Mouse (Mus musculus) spleen, adult 2 months (tissue): Measurements from ENCODE around the gene Synpr. TPM values are rescaled to one million over a fixed set of nuclear protein-coding genes. Genes with fewer than 3 reads are reported as not detected.

Source experiments
- DNase-seq, 2 experiments: peaks; one replicate each; pipeline versions ENCODE4 v3.0.0 to v3.0.0-alpha.2; 2012 to 2021; ENCODE audit warnings: low spot score in 2 of 2, low read depth in 1 of 2
- H3K27ac ChIP-seq: fragments of 200-500 bp; 2 replicates; pipeline ENCODE4 v1.5.1; 2012; ENCODE audit warnings: low read length, inconsistent platforms; ENCODE audit not compliant: insufficient read depth
- H3K27me3 ChIP-seq: fragments of 200-500 bp; 2 replicates; pipeline ENCODE4 v1.6.1; 2012; ENCODE audit warnings: mild to moderate bottlenecking, moderate library complexity, low read length, inconsistent platforms; ENCODE audit not compliant: control insufficient read depth, insufficient read depth
- H3K36me3 ChIP-seq: fragments of 200-500 bp; 2 replicates; pipeline ENCODE4 v1.6.1; 2012; ENCODE audit warnings: mild to moderate bottlenecking, low read length, inconsistent platforms; ENCODE audit not compliant: control insufficient read depth, insufficient read depth
- H3K4me1 ChIP-seq: fragments of 200-500 bp; 2 replicates; pipeline ENCODE4 v1.6.1; 2011; ENCODE audit warnings: inconsistent platforms; ENCODE audit not compliant: control insufficient read depth, insufficient read depth, insufficient read length
- H3K4me3 ChIP-seq: fragments of 200-500 bp; 2 replicates; pipeline ENCODE4 v1.5.1; 2011; ENCODE audit warnings: mild to moderate bottlenecking, inconsistent platforms; ENCODE audit not compliant: insufficient read depth, insufficient read length; ENCODE audit errors: extremely low read depth
- CTCF ChIP-seq: fragments of 200-500 bp; IDR thresholded peaks from 2 replicates; pipeline ENCODE4 v1.5.1; 2011; ENCODE audit warnings: mild to moderate bottlenecking, inconsistent platforms; ENCODE audit not compliant: insufficient read depth, insufficient read length, insufficient replicate concordance; ENCODE audit errors: extremely low read depth
- POLR2A ChIP-seq: fragments of 200-500 bp; IDR thresholded peaks from 2 replicates; pipeline ENCODE4 v1.6.1; 2011; ENCODE audit warnings: low read depth, low read length, inconsistent platforms
- whole genome bisulfite sequencing: fragments of 180-500 bp; shearing (Covaris S2); methylation state at CpG from one replicate; pipeline ENCODE4 v1.1.7; 2018; 5-methylcytosine and 5-hydroxymethylcytosine counted together
- polyA plus RNA-seq: library from polyadenylated mRNA; depleted of rRNA; stranded (reverse); fragments of >200 nt; gene quantifications from 2 replicates; pipeline ENCODE4 v1.2.3, GENCODE M21; 2012

Synpr gene
- polyA plus RNA-seq, 1 experiment = not detected

GRCm38 (mm10) chr14:13567996-13568395 is 283.4 kb downstream of the Synpr start:
- H3K36me3 ChIP-seq = no peaks in the 10 kb centered on the region

GRCm38 (mm10) chr14:13571941-13572340 is 287.4 kb downstream of the Synpr start:
- Histone ChIP-seq H3K27me3 (no peaks in the 10 kb centered on the region), H3K4me1 (no peaks in the 10 kb centered on the region), H3K4me3 (no peak overlapping the region), H3K27ac (no peak overlapping the region), H3K36me3 (no peaks in the 10 kb centered on the region)
- TF ChIP-seq CTCF (no peak), POLR2A (no peak)
- DNase-seq = no peak

More at GRCm38 (mm10) chr14:13567996-13568395, 283.4 kb downstream of the Synpr start:
- Histone ChIP-seq H3K27me3 (no peaks in the 10 kb centered on the region), H3K27ac (no peak overlapping the region), H3K4me3 (no peak overlapping the region), H3K4me1 (no peaks in the 10 kb centered on the region)
- DNase-seq = no peak
- TF ChIP-seq CTCF = no peak
- no peak for TF ChIP-seq POLR2A
- 85% methylated on average over 2 of the region's 2 CpGs for WGBS

DNA sequence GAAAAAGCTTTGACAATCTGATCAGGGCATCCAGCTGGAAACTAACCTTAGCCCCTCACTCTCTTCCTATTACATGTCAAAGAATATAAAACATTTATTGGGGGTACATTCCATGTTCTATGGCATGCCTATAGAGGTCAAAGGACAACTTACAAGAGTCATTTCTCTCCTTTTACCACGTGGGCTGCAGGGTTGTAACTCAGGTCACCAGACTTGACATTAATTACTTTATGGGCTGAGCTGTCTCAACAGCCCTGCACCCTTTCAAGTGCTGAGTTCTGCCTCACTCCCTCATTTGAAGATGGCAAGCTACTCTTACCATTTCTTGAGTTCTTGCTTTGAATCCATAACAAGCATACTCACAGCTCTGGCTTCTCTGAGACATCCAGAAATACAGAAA is 287.9 kb downstream of the Synpr start:
- Histone ChIP-seq H3K27ac (no peak overlapping the region), H3K4me1 (no peaks in the 10 kb centered on the region), H3K27me3 (no peaks in the 10 kb centered on the region), H3K36me3 (no peaks in the 10 kb centered on the region), H3K4me3 (no peak overlapping the region)
- no peak for DNase-seq
- no peak for TF ChIP-seq POLR2A
- no peak for TF ChIP-seq CTCF
- WGBS = 17% methylated on average over 1 of the region's 1 CpGs

GRCm38 (mm10) chr14:13578101-13578500 is 293.5 kb downstream of the Synpr start:
- H3K27ac ChIP-seq = no peak overlapping the region
- H3K27me3 ChIP-seq = no peaks in the 10 kb centered on the region
- 92% methylated on average over 2 of the region's 2 CpGs for WGBS
- TF ChIP-seq POLR2A = no peak
- no peak for TF ChIP-seq CTCF
- no peak overlapping the region for H3K4me3 ChIP-seq
- H3K4me1 ChIP-seq = no peaks in the 10 kb centered on the region
- H3K36me3 ChIP-seq = no peaks in the 10 kb centered on the region
- no peak for DNase-seq

GRCm38 (mm10) chr14:13578744-13579143 is 294.2 kb downstream of the Synpr start:
- Histone ChIP-seq H3K27ac (no peak overlapping the region), H3K4me1 (no peaks in the 10 kb centered on the region), H3K36me3 (no peaks in the 10 kb centered on the region), H3K27me3 (no peaks in the 10 kb centered on the region), H3K4me3 (no peak overlapping the region)
- DNase-seq = no peak
- 40% methylated on average over 1 of the region's 1 CpGs for WGBS
- TF ChIP-seq CTCF (no peak), POLR2A (no peak)

- Histone ChIP-seq H3K36me3 (no peaks in the 10 kb centered on the region), H3K4me3 (no peak overlapping the region), H3K27me3 (no peaks in the 10 kb centered on the region), H3K27ac (no peak overlapping the region), H3K4me1 (no peaks in the 10 kb centered on the region)
- DNase-seq = no peak
- 86% methylated on average over 2 of the region's 2 CpGs for WGBS
- no peak for TF ChIP-seq CTCF
- TF ChIP-seq POLR2A = no peak
These were observed 308.9 kb downstream of the Synpr start for GRCm38 (mm10) chr14:13593321-13593940.

DNA sequence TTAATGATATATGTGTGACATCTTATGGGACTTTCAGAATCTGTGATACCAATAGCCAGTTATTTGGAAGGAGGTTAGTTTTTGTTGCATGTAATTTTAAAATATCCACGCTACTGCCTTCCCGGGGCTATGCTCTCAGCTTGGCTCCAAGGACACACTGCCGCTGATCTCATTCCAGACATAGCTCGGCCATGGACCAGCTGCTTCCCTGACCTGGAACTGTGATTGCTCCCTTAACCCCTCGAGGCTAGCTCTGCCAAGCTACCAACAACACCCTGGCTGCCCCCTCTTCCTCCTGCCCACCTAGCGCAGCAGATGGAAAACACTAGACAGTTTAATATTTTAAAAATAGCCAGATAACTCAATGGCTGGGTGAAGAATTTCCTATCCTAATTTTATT is 311.7 kb downstream of the Synpr start:
- no peak overlapping the region for H3K27ac ChIP-seq
- TF ChIP-seq CTCF (no peak), POLR2A (no peak)
- H3K36me3 ChIP-seq = no peaks in the 10 kb centered on the region
- 78% methylated on average over 6 of the region's 6 CpGs for WGBS
- no peak for DNase-seq
- no peaks in the 10 kb centered on the region for H3K27me3 ChIP-seq
- H3K4me1 ChIP-seq = no peaks in the 10 kb centered on the region
- H3K4me3 ChIP-seq = no peak overlapping the region

DNA sequence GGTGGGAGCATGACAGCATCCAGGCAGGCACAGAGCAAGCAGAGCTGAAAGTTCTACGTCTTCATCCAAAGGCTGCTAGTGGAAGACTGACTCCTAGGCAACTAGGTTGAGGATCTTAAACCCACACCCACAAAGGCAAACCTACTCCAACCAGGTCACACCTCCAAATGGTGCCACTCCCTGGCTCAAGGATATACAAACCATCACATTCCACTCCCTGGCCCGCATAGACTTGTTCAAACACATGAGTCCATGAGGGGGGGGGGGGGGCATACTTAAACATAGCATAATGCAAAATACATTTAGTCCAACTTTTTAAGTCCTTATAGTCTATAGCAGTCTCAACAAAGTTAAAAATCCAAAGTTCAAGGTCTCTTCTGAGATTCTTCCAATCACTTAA is 312.6 kb downstream of the Synpr start:
- H3K4me1 ChIP-seq = no peaks in the 10 kb centered on the region

More for the DNA sequence above, 312.6 kb downstream of the Synpr start:
- Histone ChIP-seq H3K36me3 (no peaks in the 10 kb centered on the region), H3K27ac (no peak overlapping the region), H3K27me3 (no peaks in the 10 kb centered on the region), H3K4me3 (no peak overlapping the region)
- no peak for DNase-seq
- TF ChIP-seq CTCF = no peak
- TF ChIP-seq POLR2A = no peak
- 94% methylated on average over 2 of the region's 2 CpGs for WGBS
